Mouse (Mus musculus) testis, adult 2 months (tissue): ENCODE results near the gene Mmp9. TPM values are rescaled to one million over a fixed set of nuclear protein-coding genes. Genes with fewer than 3 reads are reported as not detected.
A peak's percentile ranks its signal among the peaks of the same experiment; 100 is the strongest.

Source experiments
- H3K27ac ChIP-seq: fragments of 200-500 bp; 2 replicates; pipeline ENCODE4 v1.5.1; 2012; ENCODE audit warnings: low read depth, low read length; ENCODE audit not compliant: control insufficient read depth, insufficient read depth
- H3K27me3 ChIP-seq: fragments of 200-500 bp; 2 replicates; pipeline ENCODE4 v1.6.1; 2012; ENCODE audit warnings: mild to moderate bottlenecking, low read length, moderate library complexity; ENCODE audit not compliant: control insufficient read depth, insufficient read depth
- H3K36me3 ChIP-seq: fragments of 200-500 bp; 2 replicates; pipeline ENCODE4 v1.6.1; 2012; ENCODE audit warnings: mild to moderate bottlenecking, low read length; ENCODE audit not compliant: control insufficient read depth, insufficient read depth
- H3K4me1 ChIP-seq: fragments of 200-500 bp; 2 replicates; pipeline ENCODE4 v1.6.1; 2012; ENCODE audit warnings: low read length; ENCODE audit not compliant: control insufficient read depth, insufficient read depth
- H3K4me3 ChIP-seq: fragments of 200-500 bp; 2 replicates; pipeline ENCODE4 v1.5.1; 2012; ENCODE audit warnings: low read depth, mild to moderate bottlenecking, low read length, moderate library complexity, mixed read lengths; ENCODE audit not compliant: control insufficient read depth
- CTCF ChIP-seq: fragments of 200-500 bp; IDR thresholded peaks from 2 replicates; pipeline ENCODE4 v1.5.1; 2012; ENCODE audit warnings: low read depth, mild to moderate bottlenecking, inconsistent platforms, low read length, moderate library complexity; ENCODE audit not compliant: control insufficient read depth, insufficient read depth, insufficient replicate concordance
- POLR2A ChIP-seq: fragments of 200-500 bp; IDR thresholded peaks from 2 replicates; pipeline ENCODE4 v1.6.1; 2012; ENCODE audit warnings: low read depth, mild to moderate bottlenecking, inconsistent platforms, low read length, moderate library complexity; ENCODE audit not compliant: control insufficient read depth
- polyA plus RNA-seq: library from polyadenylated mRNA; depleted of rRNA; stranded (reverse); fragments of >200 nt; gene quantifications from 2 replicates; pipeline ENCODE4 v1.2.3, GENCODE M21; 2012

The Mmp9 gene
- polyA plus RNA-seq, 1 experiment = 0.37 TPM

DNA sequence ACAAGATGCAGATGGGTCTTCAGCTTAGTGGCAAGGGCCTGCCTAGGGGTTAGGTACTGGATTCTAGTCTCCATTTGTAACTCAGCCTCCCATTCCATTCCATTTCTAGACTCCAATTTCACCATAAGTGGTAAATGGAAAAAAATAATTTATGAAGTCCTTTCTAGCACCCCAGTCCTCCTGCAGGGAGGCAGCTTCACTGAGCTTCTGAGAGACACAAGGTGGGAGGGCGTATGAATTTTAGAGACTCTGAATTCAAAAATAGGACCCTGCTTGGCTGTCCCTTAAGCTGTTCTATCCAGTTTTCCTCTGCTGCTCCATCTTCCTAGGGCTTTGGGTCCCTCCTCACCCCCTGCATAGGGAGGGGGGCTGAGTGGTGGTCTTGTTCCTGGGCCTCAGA, 24.4 kb downstream of the Mmp9 start:
- Histone ChIP-seq H3K4me3 (no peak overlapping the region), H3K4me1 (peaks cover 38% of the 10 kb centered on the region), H3K36me3 (no peaks in the 10 kb centered on the region), H3K27ac (no peak overlapping the region), H3K27me3 (no peaks in the 10 kb centered on the region)
- TF ChIP-seq POLR2A (no peak), CTCF (no peak)

DNA sequence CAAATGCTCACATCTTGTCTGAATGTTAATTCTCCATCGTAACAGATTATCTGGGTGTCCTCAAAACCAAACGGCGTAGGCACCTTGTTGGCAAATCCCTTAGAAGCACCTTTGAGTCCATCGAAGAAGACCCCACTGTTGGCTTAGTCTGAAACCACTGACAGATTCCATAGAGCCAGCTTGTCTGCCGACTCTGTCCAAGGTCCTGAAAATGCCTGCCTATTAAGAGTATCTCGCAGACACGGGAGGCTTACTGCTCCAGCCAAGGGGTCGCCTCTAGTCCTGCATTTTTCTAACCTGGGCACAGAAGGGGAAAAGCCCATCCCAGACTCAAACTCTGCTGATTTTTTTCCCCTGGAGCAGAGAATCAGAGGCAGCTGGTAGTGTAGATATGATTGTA, 25.8 kb downstream of the Mmp9 start:
- Histone ChIP-seq H3K4me3 (no peak overlapping the region; the same call in 1 of the 2 replicates), H3K27ac (no peak overlapping the region), H3K36me3 (no peaks in the 10 kb centered on the region), H3K4me1 (peaks cover 41% of the 10 kb centered on the region), H3K27me3 (no peaks in the 10 kb centered on the region)
- TF ChIP-seq CTCF (no peak), POLR2A (no peak)

DNA sequence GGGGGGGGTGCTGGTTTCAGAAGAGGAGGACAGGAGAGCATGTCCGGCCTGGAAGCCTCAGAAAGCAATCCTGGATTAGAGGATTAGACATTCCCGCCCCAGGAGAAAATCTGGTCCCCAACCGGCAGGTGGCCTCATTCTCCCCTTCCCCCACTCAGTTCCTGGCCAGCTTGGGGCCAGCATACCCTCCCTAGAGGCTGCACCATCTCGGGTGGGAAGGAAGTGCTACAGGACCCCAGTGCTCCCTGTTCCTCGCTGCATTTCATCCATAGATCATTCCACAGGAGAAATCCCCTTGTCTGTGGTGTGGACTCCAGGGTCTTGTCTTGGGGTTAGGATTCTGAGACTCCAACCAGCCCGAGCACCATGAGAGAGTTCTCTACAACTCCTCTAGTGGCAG, 26.6 kb downstream of the Mmp9 start:
- no peaks in the 10 kb centered on the region for H3K27me3 ChIP-seq
- H3K4me1 ChIP-seq = peaks cover 37% of the 10 kb centered on the region
- no peaks in the 10 kb centered on the region for H3K36me3 ChIP-seq
- H3K27ac ChIP-seq = no peak overlapping the region
- TF ChIP-seq POLR2A (no peak), CTCF (no peak)
- peak overlapping the region; percentile 67 for H3K4me3 ChIP-seq

DNA sequence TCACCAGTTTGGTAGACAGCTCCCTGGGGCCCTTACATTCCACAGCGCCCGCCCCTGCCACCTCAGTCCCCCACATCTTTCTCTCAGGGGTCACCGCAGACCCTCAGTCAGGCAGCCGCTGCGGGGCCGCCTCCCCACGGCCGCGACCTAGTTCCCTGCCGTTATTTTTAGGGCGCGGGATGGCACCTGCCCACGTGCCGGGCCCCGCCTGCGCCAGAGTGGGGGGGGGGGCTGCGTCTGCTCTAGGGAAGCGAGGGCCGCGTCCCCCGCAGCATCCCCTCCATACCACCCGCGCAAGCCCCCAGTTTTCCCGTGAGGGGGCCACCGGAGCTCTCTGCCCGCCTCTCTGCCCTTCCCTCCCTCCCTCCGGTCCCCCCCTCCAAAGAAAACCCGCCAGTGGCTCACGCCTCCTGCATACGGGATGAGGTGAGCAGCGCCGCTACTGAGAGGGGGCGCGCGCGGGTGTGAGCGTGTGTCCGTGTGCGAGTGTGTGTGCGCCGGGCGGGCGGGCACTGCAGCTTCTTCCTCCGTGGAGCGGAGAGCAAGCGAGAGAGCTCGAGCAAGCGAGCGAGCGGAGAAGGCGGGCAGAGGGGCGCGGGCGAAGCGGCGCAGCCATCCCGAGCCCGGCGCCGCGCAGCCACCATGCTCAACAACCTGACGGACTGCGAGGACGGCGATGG, 27.3 kb downstream of the Mmp9 start:
- Histone ChIP-seq H3K4me3 (peak overlapping the region; percentile 67), H3K4me1 (peaks cover 37% of the 10 kb centered on the region), H3K27ac (no peak overlapping the region), H3K36me3 (no peaks in the 10 kb centered on the region), H3K27me3 (no peaks in the 10 kb centered on the region)
- TF ChIP-seq CTCF = no peak
- no peak for TF ChIP-seq POLR2A

DNA sequence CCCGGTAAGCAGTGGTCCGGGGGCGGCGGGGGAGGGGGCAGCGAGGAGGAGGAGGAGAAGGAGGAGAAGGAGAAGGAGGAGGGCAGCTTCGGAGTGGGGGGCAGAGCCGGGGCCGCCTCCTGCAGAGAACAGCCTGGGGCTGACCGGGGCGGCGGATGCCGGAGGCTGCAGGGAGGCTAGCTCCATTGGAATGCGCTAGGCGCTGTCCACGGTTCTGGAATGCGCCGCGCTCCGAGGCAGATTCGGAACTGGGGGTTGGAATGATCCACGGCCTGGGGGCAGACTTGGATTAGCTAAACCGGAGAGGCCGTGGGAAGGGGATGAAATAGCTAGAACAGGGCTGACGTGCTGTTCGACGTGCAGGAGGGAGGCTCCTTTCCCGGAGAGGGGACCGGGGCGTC, 27.9 kb downstream of the Mmp9 start:
- peaks cover 38% of the 10 kb centered on the region for H3K4me1 ChIP-seq
- H3K27me3 ChIP-seq = no peaks in the 10 kb centered on the region

DNA sequence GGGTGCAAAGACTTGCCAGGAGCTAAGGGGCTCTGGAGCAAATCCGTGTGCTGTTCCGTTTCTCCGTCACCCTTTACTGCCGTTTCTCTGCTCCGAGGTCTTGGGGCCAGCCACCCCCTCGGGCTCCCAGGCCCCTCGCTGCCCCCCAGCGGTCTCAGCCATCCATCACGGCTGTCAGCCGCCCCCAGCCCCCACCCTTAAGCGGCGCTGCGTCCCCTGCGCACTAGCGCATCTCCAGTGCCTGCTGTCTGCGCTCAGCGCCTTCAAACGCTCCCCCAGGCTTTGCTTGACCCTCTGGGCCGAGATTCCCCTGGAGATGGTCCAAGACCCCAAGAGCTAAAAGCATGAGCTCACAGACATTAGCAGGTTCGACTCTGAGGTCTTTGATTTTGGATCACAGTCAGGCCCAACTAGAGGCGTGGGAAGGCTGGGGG, 28.8 kb downstream of the Mmp9 start:
- Histone ChIP-seq H3K4me3 (peak overlapping the region; percentile 67), H3K27me3 (no peaks in the 10 kb centered on the region), H3K4me1 (peaks cover 36% of the 10 kb centered on the region), H3K27ac (no peak overlapping the region), H3K36me3 (no peaks in the 10 kb centered on the region)
- TF ChIP-seq POLR2A = no peak
- TF ChIP-seq CTCF = no peak

More for the DNA sequence above, 27.9 kb downstream of the Mmp9 start:
- Histone ChIP-seq H3K4me3 (peak overlapping the region; percentile 67), H3K27ac (no peak overlapping the region), H3K36me3 (no peaks in the 10 kb centered on the region)
- no peak for TF ChIP-seq POLR2A

DNA sequence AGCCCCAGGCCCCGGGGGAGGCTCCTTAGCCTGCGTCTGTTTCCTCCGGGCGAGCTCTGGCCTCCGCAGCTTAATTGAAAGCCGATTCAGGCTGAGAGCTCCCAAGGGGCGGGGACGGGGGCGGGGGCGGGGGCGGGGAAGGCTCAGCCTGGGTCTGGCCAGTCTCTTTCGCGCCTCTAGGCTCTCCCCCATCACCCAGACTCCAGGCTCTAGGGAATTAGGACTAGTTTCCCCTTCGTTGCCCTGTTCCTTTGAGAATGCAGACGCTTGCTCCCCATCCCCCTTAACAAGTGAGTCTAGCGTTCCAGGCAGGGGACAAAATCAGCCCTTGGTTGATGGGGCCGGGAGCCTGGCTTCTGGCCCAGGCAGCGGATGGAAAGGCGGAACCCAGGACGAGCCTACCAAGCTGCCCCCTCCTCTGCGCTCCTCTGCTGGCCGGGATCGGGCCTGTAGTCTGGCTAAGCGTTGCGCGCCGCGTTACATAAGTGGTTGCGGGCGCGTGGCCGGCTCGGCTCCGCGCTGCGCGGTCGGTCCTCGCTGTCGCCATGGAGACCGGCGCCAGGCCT, 30.1 kb downstream of the Mmp9 start:
- no peak overlapping the region for H3K27ac ChIP-seq
- peaks cover 32% of the 10 kb centered on the region for H3K4me1 ChIP-seq
- no peaks in the 10 kb centered on the region for H3K27me3 ChIP-seq

More for the DNA sequence above, 30.1 kb downstream of the Mmp9 start:
- no peaks in the 10 kb centered on the region for H3K36me3 ChIP-seq
- TF ChIP-seq CTCF (no peak), POLR2A (no peak)
- peak overlapping the region; percentile 88 for H3K4me3 ChIP-seq
